Mouse (Mus musculus) left cerebral cortex, adult 8-10 months (tissue): ENCODE measurements around the gene Akr1d1. TPM values are rescaled to one million over a fixed set of nuclear protein-coding genes. Genes with fewer than 3 reads are reported as not detected.

Source experiments
- DNase-seq, 2 experiments: peaks; one replicate each; pipeline ENCODE4 v3.0.0; 2022; ENCODE audit warnings: low spot score in 2 of 2
- total RNA-seq, 4 experiments: library from RNA; stranded (reverse); gene quantifications; 2 replicates each; pipeline ENCODE4 v1.2.4; 2022

Gene Akr1d1
- total RNA-seq, 4 experiments from 2014 or later = not detected

DNA sequence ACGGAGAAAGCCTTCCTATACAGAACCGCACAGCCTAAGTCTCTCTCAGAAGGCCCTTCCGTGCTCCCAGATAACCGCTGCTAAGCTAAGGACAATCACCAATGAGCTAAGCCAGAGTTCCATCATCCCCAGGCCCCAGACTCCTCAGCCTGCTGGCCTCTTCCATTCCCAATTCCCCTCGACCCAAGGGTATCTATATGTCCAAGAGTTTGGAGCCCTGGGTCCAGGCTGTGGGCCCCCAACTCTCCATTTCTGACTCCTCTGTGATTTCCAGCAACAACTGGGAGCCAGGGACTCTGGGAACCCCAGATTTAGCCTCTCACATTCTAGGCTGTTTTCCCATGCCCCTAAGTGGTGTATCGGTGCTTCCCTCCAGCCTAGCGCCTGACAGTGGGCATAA lies 86.2 kb downstream of the Akr1d1 start:
- DNase-seq = no peak

DNA sequence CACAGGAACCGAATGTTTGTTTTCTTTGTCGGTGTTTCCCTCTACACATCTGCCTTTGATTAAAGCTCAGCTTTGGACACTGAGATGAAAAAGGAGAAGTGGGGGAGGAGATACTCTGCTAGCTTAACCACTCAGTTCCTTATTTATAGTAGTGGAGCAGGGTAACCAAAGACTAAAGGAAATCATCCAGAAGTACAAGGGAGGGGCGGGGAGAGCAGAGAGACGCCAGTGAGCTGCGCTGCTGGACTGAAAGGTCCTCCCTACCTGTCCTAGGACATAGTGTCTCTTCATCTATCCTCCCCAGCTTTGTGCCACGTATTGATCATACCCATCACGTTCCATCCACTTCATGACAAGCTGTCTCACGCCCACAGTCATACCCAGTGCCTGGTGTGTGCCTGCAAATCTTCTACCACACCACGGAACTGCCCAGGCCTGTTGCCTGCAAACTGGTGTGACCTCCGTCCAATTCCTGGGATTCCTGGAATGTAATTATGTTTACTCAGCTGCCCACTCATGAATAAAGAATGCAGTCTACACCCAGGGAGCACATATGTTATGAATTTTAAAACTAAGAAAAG lies 87.5 kb downstream of the Akr1d1 start:
- no peak for DNase-seq

Other genes with a start within 250 kb of the Akr1d1 start
- gene Dgki, start 230.0 kb upstream of the Akr1d1 start, total RNA-seq = 100 to 1,000 TPM in 2 of 4 experiments, 10 to 100 TPM in 2; 88.8 to 107 (median 95.6) TPM
- 10 to 100 TPM in 1 of 4 experiments, 1 to 10 TPM in 3; 7.9 to 10.8 (median 9.6) TPM for gene Creb3l2, start 88.0 kb upstream of the Akr1d1 start, total RNA-seq